Mouse (Mus musculus) G1E (cell line): ENCODE data around the gene Gm2016. TPM values are rescaled to one million over a fixed set of nuclear protein-coding genes. Genes with fewer than 3 reads are reported as not detected.
"Not testable (repeated sequence)": the region's sequence is repeated elsewhere in the genome, so short reads cannot be mapped to it uniquely, and the experiment has no call there.

Source experiments
- ATAC-seq: 2 replicates; pipeline ENCODE4 v1.8.0; 2016; ENCODE audit warnings: mild to moderate bottlenecking; ENCODE audit not compliant: insufficient number of reproducible peaks, poor library complexity, low FRiP score, severe bottlenecking; ENCODE audit errors: extremely low read depth
- DNase-seq: peaks from one replicate; pipeline ENCODE4 v3.0.0; 2012; ENCODE audit warnings: low spot score
- H3K27me3 ChIP-seq: 2 replicates; pipeline ENCODE4 v1.6.1; 2012; ENCODE audit warnings: mild to moderate bottlenecking, low read length, inconsistent platforms; ENCODE audit not compliant: insufficient read depth
- H3K36me3 ChIP-seq: replicated peaks from 2 replicates; pipeline ENCODE3; 2012; ENCODE audit warnings: mild to moderate bottlenecking, inconsistent platforms
- H3K4me1 ChIP-seq: 2 replicates; pipeline ENCODE4 v1.6.1; 2012; ENCODE audit warnings: low read depth, low read length, inconsistent platforms, mixed read lengths; ENCODE audit not compliant: insufficient read depth
- H3K4me3 ChIP-seq: 2 replicates; pipeline ENCODE4 v1.5.1; 2012; ENCODE audit warnings: low read depth, mild to moderate bottlenecking, inconsistent platforms, low read length, moderate library complexity, mixed read lengths
- H3K9me3 ChIP-seq: replicated peaks from 2 replicates; pipeline ENCODE4 v1.6.1; 2012; ENCODE audit warnings: inconsistent platforms
- TAL1 ChIP-seq: conservative IDR thresholded peaks from 2 replicates; pipeline ENCODE4 v1.6.1; 2012; ENCODE audit warnings: low read depth, low read length, inconsistent platforms, mixed read lengths
- polyA plus RNA-seq: library from polyadenylated mRNA; stranded (reverse); fragments of >175 nt; gene quantifications from 2 replicates; pipeline ENCODE4 v1.2.3, GENCODE M21; 2012
- total RNA-seq, 2 experiments: library from RNA; stranded (forward) in 1 of 2; stranded (reverse) in 1 of 2; fragments of 200-1000 nt in 1 of 2; fragments of >200 nt in 1 of 2; fragmentation: Nextera tagmentation in 1 of 2; gene quantifications; 2 replicates each; pipeline ENCODE4 v1.2.3; 2014 to 2017

Gm2016 gene
- total RNA-seq (2014; fragmentation: Nextera tagmentation) (5.1 and 6.4 TPM in 2 replicates), total RNA-seq (2017) (0.27 and 0.35 TPM in 2 replicates), polyA plus RNA-seq (0.20 and 0.28 TPM in 2 replicates)

DNA sequence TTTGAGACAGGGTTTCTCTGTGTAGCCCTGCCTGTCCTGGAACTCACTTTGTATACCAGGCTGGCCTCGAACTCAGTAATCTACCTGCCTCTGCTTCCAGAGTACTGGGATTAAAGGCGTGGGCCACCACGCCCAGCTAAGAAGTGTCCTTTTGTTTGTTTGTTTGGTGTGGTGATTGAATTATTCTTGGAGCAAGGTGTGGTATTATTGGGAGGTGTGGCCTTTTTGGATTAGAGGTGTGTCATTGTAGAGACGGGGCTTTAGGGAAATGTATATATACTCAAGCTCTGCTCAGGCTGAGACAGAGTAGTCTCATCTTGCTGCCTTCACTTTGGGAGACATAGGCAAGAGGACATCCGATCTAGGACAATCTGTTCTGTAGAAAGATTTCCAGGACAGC is at the start of gene Gm2016:
Gene Gm2016 (plus strand): TSS at position 301 of the 400 bp plus-strand sequence.
- H3K36me3 ChIP-seq, ATAC-seq: not testable (repeated sequence)

DNA sequence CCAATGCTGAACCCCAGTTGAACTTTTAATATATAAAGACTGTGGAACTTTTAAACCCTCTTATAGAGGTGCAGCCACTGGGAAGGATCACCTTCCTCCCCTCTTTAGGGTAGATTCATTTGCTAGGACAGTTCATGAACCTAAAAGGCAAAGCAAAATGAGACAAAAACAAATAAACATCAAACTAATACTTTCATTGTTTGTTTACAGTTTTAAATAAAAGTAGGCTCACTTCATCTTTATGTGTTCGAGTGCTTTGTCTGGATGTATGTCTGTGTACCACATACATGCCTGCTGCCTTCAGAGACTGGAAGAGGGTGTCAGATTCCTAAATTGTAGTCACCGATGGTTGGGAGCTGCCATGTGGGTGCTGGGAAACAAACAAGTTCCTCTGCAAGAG is 31.6 kb upstream of the Gm2016 start, which contains the start of gene Gm2001:
Gene Gm2001 (minus strand): TSS at position 101 of the 400 bp plus-strand sequence.
- not testable (repeated sequence) for H3K4me3 ChIP-seq, H3K4me1 ChIP-seq, DNase-seq, ATAC-seq, H3K27me3 ChIP-seq, H3K9me3 ChIP-seq, H3K36me3 ChIP-seq

More for the DNA sequence above, at the start of gene Gm2016:
- H3K27me3 ChIP-seq, DNase-seq, H3K9me3 ChIP-seq, H3K4me3 ChIP-seq, H3K4me1 ChIP-seq: not testable (repeated sequence)

DNA sequence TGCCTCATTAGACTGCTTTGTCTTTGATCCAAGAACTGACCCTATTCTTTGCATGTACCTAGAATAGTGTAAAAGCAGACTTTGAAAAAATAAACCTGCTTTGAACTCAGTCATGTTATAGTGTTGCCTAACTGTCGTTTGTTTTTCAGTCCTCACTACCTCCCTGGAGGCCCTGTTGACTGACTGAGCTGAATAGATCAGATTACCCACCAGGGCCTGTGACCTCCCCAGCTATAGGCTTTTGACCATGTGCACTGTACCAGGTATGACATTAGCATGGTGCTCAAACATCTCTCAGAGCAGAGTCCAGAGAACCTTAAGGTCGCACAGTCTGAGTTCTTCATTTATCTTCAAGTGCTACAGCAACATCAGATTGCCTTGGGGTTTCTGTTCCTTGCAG is 23.2 kb upstream of the Gm2016 start:
- H3K4me1 ChIP-seq: peaks cover 14% of the 10 kb centered on the region
- H3K4me3 ChIP-seq, ATAC-seq, H3K36me3 ChIP-seq, H3K9me3 ChIP-seq, H3K27me3 ChIP-seq, DNase-seq: not testable (repeated sequence)

DNA sequence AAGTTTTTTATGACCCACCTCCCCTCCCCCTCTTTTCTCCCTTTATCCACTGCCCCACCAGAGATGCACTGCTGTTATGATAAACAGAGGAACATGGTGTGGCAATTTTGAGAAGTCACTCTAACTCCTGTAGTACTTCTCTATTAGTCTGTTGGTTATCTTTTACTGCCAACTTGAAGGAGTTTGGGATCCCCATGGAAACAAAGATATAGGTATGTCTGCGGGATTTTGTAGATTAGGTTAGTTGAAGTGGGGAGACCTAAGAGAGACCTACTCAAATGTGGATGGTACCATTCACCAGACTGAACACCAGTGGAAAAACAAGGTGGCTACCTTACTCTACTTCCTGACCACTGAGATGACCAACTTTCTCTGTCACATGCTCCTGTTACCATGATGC is 17.8 kb upstream of the Gm2016 start:
- not testable (repeated sequence) for DNase-seq
- peak; percentile 49 for TF ChIP-seq TAL1
- peak; percentile 35; the same call in 1 of the 2 replicates for ATAC-seq

DNA sequence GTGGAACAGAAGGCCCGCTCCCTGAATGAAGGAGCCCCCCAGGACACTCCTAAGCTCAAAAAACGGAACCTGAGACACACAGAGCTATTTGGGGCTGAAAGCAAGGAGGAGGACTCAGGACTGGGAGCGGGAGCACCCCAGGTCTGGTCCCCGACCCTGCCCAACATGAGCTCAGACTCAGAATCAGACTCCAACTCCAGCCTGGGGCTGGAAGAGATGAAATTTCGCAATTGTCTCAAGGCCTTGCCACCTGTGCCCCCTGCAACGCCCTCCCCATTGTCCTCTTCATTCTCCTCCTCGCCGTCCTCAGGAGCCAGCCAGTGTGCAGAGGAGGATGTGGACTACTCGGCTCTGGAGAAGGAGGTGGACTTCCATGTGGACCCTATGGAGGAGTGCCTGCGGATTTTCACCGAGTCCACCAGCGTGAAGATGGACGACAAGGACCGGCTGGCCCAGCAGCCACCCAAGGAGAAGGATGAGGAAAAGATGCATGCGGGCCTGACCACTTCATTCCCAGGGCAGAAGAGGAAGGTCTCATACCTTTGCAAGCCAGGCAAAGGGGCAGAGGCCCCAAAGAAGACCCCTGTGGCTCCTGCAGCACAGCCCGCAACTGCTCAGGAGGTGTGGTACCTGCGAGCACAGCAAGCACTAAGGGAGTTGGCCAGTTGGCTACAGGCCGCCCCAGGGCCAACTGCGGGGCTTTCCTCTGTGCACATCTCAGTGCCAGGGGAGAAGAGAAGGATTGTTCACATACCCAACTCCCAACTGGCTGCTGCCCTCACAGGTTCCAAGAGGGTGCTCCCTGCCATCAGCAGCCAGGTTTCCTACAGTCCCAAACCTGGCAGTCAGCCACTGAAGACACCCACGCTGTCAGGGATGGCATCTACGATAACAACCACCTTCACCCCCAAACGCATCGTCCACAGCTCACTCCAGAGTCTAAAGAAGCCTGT is 11.9 kb upstream of the Gm2016 start:
- not testable (repeated sequence) for H3K9me3 ChIP-seq, H3K27me3 ChIP-seq, ATAC-seq, H3K36me3 ChIP-seq, H3K4me3 ChIP-seq
- peaks cover 33% of the 10 kb centered on the region for H3K4me1 ChIP-seq
- peak; percentile 12 for DNase-seq

More for the DNA sequence above, 17.8 kb upstream of the Gm2016 start:
- not testable (repeated sequence) for H3K27me3 ChIP-seq, H3K9me3 ChIP-seq, H3K36me3 ChIP-seq, H3K4me3 ChIP-seq
- peaks cover 36% of the 10 kb centered on the region for H3K4me1 ChIP-seq

DNA sequence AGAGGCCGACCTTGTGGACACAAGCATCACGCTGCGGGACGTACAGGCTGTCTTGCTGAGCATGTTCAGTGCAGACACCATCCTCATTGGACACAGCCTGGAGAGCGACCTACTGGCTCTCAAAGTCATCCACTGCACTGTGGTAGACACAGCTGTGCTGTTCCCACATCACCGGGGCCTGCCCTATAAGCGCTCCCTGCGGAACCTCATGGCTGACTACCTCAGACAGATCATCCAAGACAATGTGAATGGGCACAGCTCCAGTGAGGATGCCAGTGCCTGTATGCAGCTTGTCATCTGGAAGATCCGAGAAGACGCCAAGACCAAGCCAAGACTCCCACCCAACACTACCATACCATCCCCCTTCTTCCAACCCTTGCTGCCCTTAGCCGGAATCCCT is 10.2 kb upstream of the Gm2016 start:
- H3K27me3 ChIP-seq, H3K36me3 ChIP-seq, ATAC-seq, H3K4me3 ChIP-seq, DNase-seq, H3K9me3 ChIP-seq: not testable (repeated sequence)
- H3K4me1 ChIP-seq: peaks cover 23% of the 10 kb centered on the region

DNA sequence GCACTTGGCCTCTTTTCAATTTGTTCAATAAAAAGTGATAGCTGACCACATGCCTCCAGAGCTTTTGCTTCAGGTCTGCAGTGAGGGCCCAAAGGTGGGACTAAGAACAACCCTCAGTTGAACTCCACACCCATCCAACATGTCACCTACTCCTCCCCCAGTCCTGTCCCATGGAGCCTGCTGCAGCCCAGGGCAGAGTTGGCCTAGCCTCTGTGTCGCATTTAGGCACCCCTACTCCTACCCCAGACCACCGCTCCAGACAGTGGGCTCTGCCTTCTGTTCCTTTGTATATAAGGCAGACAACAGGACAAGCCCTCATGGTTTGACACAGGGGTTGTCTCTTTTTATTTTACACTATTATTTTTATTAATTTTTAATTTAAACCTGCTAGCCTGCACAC is 9.8 kb upstream of the Gm2016 start:
- DNase-seq, H3K9me3 ChIP-seq, ATAC-seq, H3K4me3 ChIP-seq, H3K27me3 ChIP-seq, H3K36me3 ChIP-seq: not testable (repeated sequence)
- H3K4me1 ChIP-seq: peaks cover 23% of the 10 kb centered on the region

DNA sequence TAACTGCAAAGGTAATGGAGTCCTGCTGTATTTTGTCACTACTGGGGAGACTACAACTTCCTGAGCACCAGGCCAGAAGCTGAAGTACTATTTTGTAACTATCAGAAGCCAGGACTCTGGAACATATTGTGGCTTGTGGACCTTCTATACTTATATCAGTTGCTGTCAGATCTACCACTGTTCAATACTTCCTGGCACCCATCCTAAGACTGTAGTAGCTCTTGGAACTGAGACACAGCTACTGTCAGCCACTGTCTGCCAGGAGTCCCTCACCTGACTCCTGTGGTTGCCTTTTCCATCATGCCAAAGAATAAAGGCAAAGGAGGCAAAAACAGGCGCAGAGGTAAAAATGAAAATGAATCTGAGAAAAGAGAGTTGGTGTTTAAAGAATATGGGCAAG is 21.2 kb downstream of the Gm2016 start, which contains the start of gene Gm2022:
Gene Gm2022 (plus strand): TSS at position 301 of the 400 bp plus-strand sequence.
- not testable (repeated sequence) for H3K36me3 ChIP-seq, H3K9me3 ChIP-seq, H3K4me3 ChIP-seq, ATAC-seq, H3K27me3 ChIP-seq, DNase-seq, H3K4me1 ChIP-seq

DNA sequence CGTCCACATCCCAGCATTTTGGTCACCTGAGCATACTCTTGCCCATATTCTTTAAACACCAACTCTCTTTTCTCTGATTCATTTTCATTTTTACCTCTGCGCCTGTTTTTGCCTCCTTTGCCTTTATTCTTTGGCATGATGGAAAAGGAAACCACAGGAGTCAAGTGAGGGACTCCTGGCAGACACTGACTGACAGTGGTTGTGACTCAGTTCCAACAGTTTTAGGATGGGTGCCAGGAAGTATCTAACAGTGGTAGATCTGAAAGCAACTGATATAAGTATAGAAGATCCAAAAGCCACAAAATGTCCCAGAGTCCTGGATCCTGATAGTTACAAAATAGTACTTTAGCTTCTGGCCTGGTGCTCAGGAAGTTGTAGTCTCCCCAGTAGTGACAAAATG is 45.8 kb downstream of the Gm2016 start, which contains the start of gene Gm2035:
Gene Gm2035 (minus strand): TSS at position 137 of the 400 bp plus-strand sequence.
- H3K27me3 ChIP-seq, DNase-seq, ATAC-seq, H3K4me3 ChIP-seq, H3K36me3 ChIP-seq, H3K9me3 ChIP-seq: not testable (repeated sequence)
- peaks cover 14% of the 10 kb centered on the region; the same call in 1 of the 2 replicates for H3K4me1 ChIP-seq
